Comparison of ENCODE assay signal across 8 mouse cellular contexts in the genomic region with DNA sequence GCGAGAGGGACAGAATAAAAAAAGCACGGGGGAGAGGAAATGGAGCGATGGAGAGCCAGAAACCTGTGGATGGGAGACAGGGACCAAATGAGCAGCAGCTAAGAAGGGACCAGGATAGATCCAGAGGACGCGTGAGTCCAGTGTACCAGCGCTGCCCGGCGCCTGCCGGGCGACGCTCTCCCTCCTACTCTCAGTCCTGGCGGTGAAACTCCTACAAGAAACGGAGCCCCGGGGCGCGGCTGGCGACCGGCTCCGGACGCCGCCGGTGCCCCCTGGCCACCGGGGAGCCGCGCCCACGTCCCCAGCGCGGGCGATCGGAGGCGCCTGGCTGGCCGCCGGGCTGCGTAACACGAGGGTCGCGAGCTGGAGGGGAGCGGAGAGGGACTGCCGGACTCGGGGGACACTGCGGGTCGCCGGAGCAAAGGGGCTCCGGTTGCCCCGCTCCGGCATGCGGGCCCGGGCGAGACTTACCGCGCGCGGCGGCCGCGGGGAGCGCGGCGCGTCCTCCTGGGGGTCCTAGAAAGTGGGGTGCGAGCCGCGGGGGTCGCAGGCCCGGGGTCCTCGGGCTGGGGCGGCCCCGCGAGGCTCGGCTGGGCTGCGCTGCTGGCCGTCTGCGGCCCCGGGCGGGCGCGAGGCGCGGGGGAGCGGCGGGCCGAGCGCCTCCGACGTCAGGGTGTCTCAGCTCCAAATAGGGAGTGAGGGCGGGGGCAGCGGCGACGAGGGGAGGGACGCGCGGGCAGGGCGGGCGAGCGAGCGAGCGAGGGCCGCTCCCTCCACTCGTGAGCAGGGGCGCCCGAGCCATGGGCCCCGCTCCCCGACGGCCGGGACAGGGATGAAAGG. TPM values are rescaled to one million over a fixed set of nuclear protein-coding genes. Genes with fewer than 3 reads are reported as not detected.
A peak's percentile ranks its signal among the peaks of the same experiment; 100 is the strongest.
DNase-seq lines count a peak whose midpoint lies in the region; ATAC-seq and TF ChIP-seq lines count a peak whose summit lies in the region.

A gene (minus strand): TSS at position 638 of the 840 bp plus-strand sequence.

- H3K27ac ChIP-seq in forebrain, postnatal 0 days (ENCODE audit: low read depth, low read length): no peak within 1 kb of the TSS
- no peak within 1 kb of the TSS for H3K27ac ChIP-seq in hindbrain, embryonic 11.5 days (ENCODE audit: low read depth, low read length)
- H3K27ac ChIP-seq in midbrain, embryonic 12.5 days (replicated peaks): peak within 1 kb of the TSS; percentile 7; the same call in 1 of the 2 replicates

- no peak for TF ChIP-seq CTCF in C2C12 (IDR thresholded peaks at IDR 0.05; ENCODE audit: control insufficient read depth, insufficient read depth, insufficient read length)
- no peak for TF ChIP-seq CTCF in forebrain, postnatal 0 days (IDR thresholded peaks at IDR 0.05; ENCODE audit: low read depth)

- H3K4me1 ChIP-seq in forebrain, postnatal 0 days (ENCODE audit: insufficient read depth): no peaks in the 10 kb centered on the region; the same call in 1 of the 2 replicates
- H3K4me1 ChIP-seq in hindbrain, embryonic 11.5 days (replicated peaks; ENCODE audit: control insufficient read depth, insufficient read depth, low read length): peaks cover 17% of the 10 kb centered on the region
- H3K4me1 ChIP-seq in midbrain, embryonic 12.5 days: peaks cover 22% of the 10 kb centered on the region

- no peaks in the 10 kb centered on the region for H3K79me3 ChIP-seq in C2C12 (ENCODE audit: low read depth)

- H3K9ac ChIP-seq in forebrain, postnatal 0 days: peak within 1 kb of the TSS; percentile 53
- H3K9ac ChIP-seq in hindbrain, embryonic 11.5 days (ENCODE audit: low read depth, low read length): peak within 1 kb of the TSS; percentile 61; the same call in 1 of the 2 replicates
- H3K9ac ChIP-seq in midbrain, embryonic 12.5 days (replicated peaks): peak within 1 kb of the TSS; percentile 60

- peak within 1 kb of the TSS; percentile 92 for H3K4me2 ChIP-seq in forebrain, postnatal 0 days (ENCODE audit: low read depth)
- peak within 1 kb of the TSS; percentile 90 for H3K4me2 ChIP-seq in hindbrain, embryonic 11.5 days (replicated peaks; ENCODE audit: low read depth, low read length)
- H3K4me2 ChIP-seq in midbrain, embryonic 12.5 days (replicated peaks): peak within 1 kb of the TSS; percentile 82

- peak; percentile 72 to 80 for DNase-seq in adrenal gland, adult (ENCODE audit: inconsistent age in 2 of 2, low spot score in 1 of 2)
- DNase-seq in forebrain, postnatal 0 days: no peak
- peak; percentile 57 for DNase-seq in hindbrain, embryonic 11.5 days (ENCODE audit: low spot score)
- no peak for DNase-seq in left cerebral cortex, postnatal 4 days

- intact Hi-C loops in left cerebral cortex, postnatal 4 days (cut with DNase I): no loop called here

- H3K36me3 ChIP-seq in C2C12 (ENCODE audit: control insufficient read depth, insufficient read depth): no peaks in the 10 kb centered on the region
- H3K36me3 ChIP-seq in forebrain, postnatal 0 days (ENCODE audit: insufficient read depth): no peaks in the 10 kb centered on the region
- H3K36me3 ChIP-seq in hindbrain, embryonic 11.5 days (ENCODE audit: control insufficient read depth, insufficient read depth, low read length): no peaks in the 10 kb centered on the region
- no peaks in the 10 kb centered on the region for H3K36me3 ChIP-seq in midbrain, embryonic 12.5 days

- ATAC-seq in forebrain, postnatal 0 days: peak; percentile 40
- ATAC-seq in hindbrain, embryonic 11.5 days (ENCODE audit: low FRiP score): peak; percentile 25; the same call in 1 of the 2 replicates
- 0 out of 2 replicates have a peak, but pooled peaks have one; percentile 30 for ATAC-seq in midbrain, embryonic 12.5 days (ENCODE audit: low FRiP score, low read depth)
- no peak for ATAC-seq in activated CD4-positive, CD25-positive, alpha-beta regulatory T cell, adult 4 months
- ATAC-seq in cerebellum, adult (ENCODE audit: insufficient number of reproducible peaks, low FRiP score, low TSS enrichment): no peak

- peak within 1 kb of the TSS; percentile 86 for H3ac ChIP-seq in C2C12 (ENCODE audit: control insufficient read depth, insufficient read length, low read depth)

- 2% methylated on average over 100 of the region's 105 CpGs for whole genome bisulfite sequencing in forebrain, postnatal 0 days
- under 1% methylated on average over 63 of the region's 105 CpGs for WGBS in hindbrain, embryonic 11.5 days
- WGBS in midbrain, embryonic 12.5 days: under 1% methylated on average over 98 of the region's 105 CpGs

- H3K79me2 ChIP-seq in C2C12 (ENCODE audit: control insufficient read depth, insufficient read depth): no peaks in the 10 kb centered on the region

- H3K4me3 ChIP-seq in C2C12 (ENCODE audit: insufficient read depth, poor library complexity, severe bottlenecking): peak within 1 kb of the TSS; percentile 39
- peak within 1 kb of the TSS; percentile 51 for H3K4me3 ChIP-seq in forebrain, postnatal 0 days (ENCODE audit: low read depth, low read length)
- H3K4me3 ChIP-seq in hindbrain, embryonic 11.5 days (ENCODE audit: low read depth, low read length): peak within 1 kb of the TSS; percentile 52
- peak within 1 kb of the TSS; percentile 56 for H3K4me3 ChIP-seq in midbrain, embryonic 12.5 days

- H3K9me3 ChIP-seq in forebrain, postnatal 0 days (ENCODE audit: low read length): no peaks in the 10 kb centered on the region
- H3K9me3 ChIP-seq in hindbrain, embryonic 11.5 days (ENCODE audit: control insufficient read depth, low read length): no peaks in the 10 kb centered on the region
- H3K9me3 ChIP-seq in midbrain, embryonic 12.5 days: peaks cover 3% of the 10 kb centered on the region; the same call in 1 of the 2 replicates

- H3K27me3 ChIP-seq in C2C12 (ENCODE audit: control insufficient read depth, insufficient read depth, insufficient read length): no peaks in the 10 kb centered on the region
- H3K27me3 ChIP-seq in forebrain, postnatal 0 days (ENCODE audit: insufficient read depth, low read length): peaks cover 23% of the 10 kb centered on the region
- H3K27me3 ChIP-seq in hindbrain, embryonic 11.5 days (ENCODE audit: control insufficient read depth, insufficient read depth, low read length): peaks cover 34% of the 10 kb centered on the region
- H3K27me3 ChIP-seq in midbrain, embryonic 12.5 days: peaks cover 71% of the 10 kb centered on the region

TF ChIP-seq in C2C12, 6 proteins besides CTCF, POLR2A, EP300 and RAD21:
- no peak for TF ChIP-seq MAX (IDR thresholded peaks at IDR 0.05)
- TF ChIP-seq MYOD1 (IDR thresholded peaks at IDR 0.05; ENCODE audit: control insufficient read depth, insufficient read length, low read depth): no peak
- no peak for TF ChIP-seq MYOG (IDR thresholded peaks at IDR 0.05; ENCODE audit: control insufficient read depth, extremely low read depth, insufficient read length)
- TF ChIP-seq CEBPB (IDR thresholded peaks at IDR 0.05; ENCODE audit: low read depth): no peak
- no peak for TF ChIP-seq USF1 (IDR thresholded peaks at IDR 0.05; ENCODE audit: low read depth)
- no peak for TF ChIP-seq FOSL1 (IDR thresholded peaks at IDR 0.05; ENCODE audit: insufficient read depth, low read length, poor library complexity, severe bottlenecking)

RNA-seq across cellular contexts. Expression of the gene that starts here (rescaled TPM):
- polyA plus RNA-seq in C2C12 (2012; fragmentation: generic; extraction: Trizol): 61.3 TPM
- 41.7 and 57.6 TPM in 2 replicates for total RNA-seq in forebrain, postnatal 0 days (2014; rRNA removed)
- polyA plus RNA-seq in forebrain, postnatal 0 days (2015; fragmentation: Nextera tagmentation; extraction: Ambion mirVana): 56.7 and 64.3 TPM in 2 replicates
- 17.2 and 19.6 TPM in 2 replicates for polyA plus RNA-seq in hindbrain, embryonic 11.5 days (2014; fragmentation: Nextera tagmentation; extraction: Ambion mirVana)
- 10 to 100 TPM; 32.8 to 38.3 TPM for total RNA-seq in left cerebral cortex, postnatal 4 days (2021)
- 26.9 and 40.9 TPM in 2 replicates for polyA plus RNA-seq in midbrain, embryonic 12.5 days (2016; fragmentation: Nextera tagmentation; extraction: Ambion mirVana)
- polyA plus RNA-seq in activated CD4-positive, CD25-positive, alpha-beta regulatory T cell, adult 4 months (2017; shearing (Covaris generic)): under 1 TPM in 1 of 2 experiments, not detected in 1; 0.27 TPM

Comparison
In these comparisons a context has a peak if more than half of its experiments do, and no peak if none do; other contexts are left out.
1. RNA of the gene that starts here (polyA plus RNA-seq): 61.3 TPM in C2C12 (single experiment), 56.7 to 64.3 TPM in forebrain, postnatal 0 days, 26.9 to 40.9 TPM in midbrain, embryonic 12.5 days and 17.2 to 19.6 TPM in hindbrain, embryonic 11.5 days; 0.27 TPM in activated CD4-positive, CD25-positive, alpha-beta regulatory T cell, adult 4 months; every median in the first group is over 10 times any median in the second.
2. DNase-seq: peak in adrenal gland, adult (2 of 2) and hindbrain, embryonic 11.5 days (single experiment); none in forebrain, postnatal 0 days (single experiment) and left cerebral cortex, postnatal 4 days (single experiment).
3. ATAC-seq: peak in forebrain, postnatal 0 days (single experiment), hindbrain, embryonic 11.5 days (single experiment) and midbrain, embryonic 12.5 days (single experiment); none in activated CD4-positive, CD25-positive, alpha-beta regulatory T cell, adult 4 months (single experiment) and cerebellum, adult (single experiment).
4. Peak in every context shown above with its lines, with median percentiles within 50 percentile points of each other: H3K4me3 ChIP-seq, H3K4me2 ChIP-seq and H3K9ac ChIP-seq.